Comparison of ENCODE assay signal across 19 mouse cellular contexts in genomic region chr5:90233305-90233704, GRCm38 (mm10).
"Had no signal": no experiment of that assay in that cellular context is flagged by ENCODE, and none has a peak within 500 bp of the region (broad histone marks: within the 10 kb centered on the region; RNA-seq: fewer than 3 reads in every experiment).

No protein-coding gene starts in this region.

- H3K4me1 ChIP-seq: midbrain, embryonic 10.5 days; midbrain, embryonic 12.5 days; neural tube, embryonic 13.5 days; neural tube, embryonic 15.5 days had no signal

- H3K4me3 ChIP-seq: midbrain, embryonic 10.5 days; midbrain, embryonic 12.5 days; myocyte; neural tube, embryonic 13.5 days; neural tube, embryonic 15.5 days had no signal

- DNase-seq: lung, adult 18-20 months; lung, embryonic 14.5 days; lung, postnatal 10 days; lung, postnatal 4 days; midbrain, embryonic 14.5 days; retina, postnatal 1 day; right cerebral cortex, adult 18-20 months; right cerebral cortex, postnatal 25 days; right cerebral cortex, postnatal 4 days; spleen, adult 18-20 months; thymus, adult 2 months; thymus, postnatal 25 days; thymus, postnatal 4 days had no signal

- H3K9me3 ChIP-seq: midbrain, embryonic 10.5 days; midbrain, embryonic 12.5 days; neural tube, embryonic 13.5 days; neural tube, embryonic 15.5 days had no signal

- H3K4me2 ChIP-seq: lung, embryonic 14.5 days; midbrain, embryonic 12.5 days; neural tube, embryonic 13.5 days; neural tube, embryonic 15.5 days had no signal

- ATAC-seq: midbrain, embryonic 16.5 days had no signal

- H3K9ac ChIP-seq: lung, embryonic 14.5 days; midbrain, embryonic 12.5 days; neural tube, embryonic 13.5 days; neural tube, embryonic 15.5 days had no signal

- H3K27me3 ChIP-seq: midbrain, embryonic 12.5 days; neural tube, embryonic 13.5 days; neural tube, embryonic 15.5 days had no signal

- H3K27ac ChIP-seq: midbrain, embryonic 10.5 days; midbrain, embryonic 12.5 days; neural tube, embryonic 13.5 days; neural tube, embryonic 15.5 days had no signal
